Comparison of ENCODE assay signal across 17 mouse cellular contexts in genomic region chr6:34517750-34518149, GRCm38 (mm10). TPM values are rescaled to one million over a fixed set of nuclear protein-coding genes. Genes with fewer than 3 reads are reported as not detected.
DNase-seq lines count a peak whose midpoint lies in the region; ATAC-seq lines count a peak whose summit lies in the region.
"Had no signal": no experiment of that assay in that cellular context is flagged by ENCODE, and none has a peak within 500 bp of the region (broad histone marks: within the 10 kb centered on the region; RNA-seq: fewer than 3 reads in every experiment).

No protein-coding gene starts in this region.

- no peak overlapping the region for H3K4me2 ChIP-seq in limb, embryonic 12.5 days
- H3K4me2 ChIP-seq in forebrain, embryonic 11.5 days (ENCODE audit: low read depth, low read length, severe bottlenecking), result no peak overlapping the region
- H3K4me2 ChIP-seq: embryonic facial prominence, embryonic 13.5 days; forebrain, embryonic 15.5 days; limb, embryonic 15.5 days; midbrain, embryonic 15.5 days had no signal

- 70% methylated on average over 5 of the region's 5 CpGs for WGBS in heart, embryonic 10.5 days
- 75% methylated on average over 5 of the region's 5 CpGs for WGBS in limb, embryonic 12.5 days
- 81% methylated on average over 5 of the region's 5 CpGs for WGBS in forebrain, embryonic 11.5 days

- no peaks in the 10 kb centered on the region for H3K27me3 ChIP-seq in heart, embryonic 10.5 days (ENCODE audit: insufficient read depth, poor library complexity, severe bottlenecking)
- H3K27me3 ChIP-seq in limb, embryonic 12.5 days, result no peaks in the 10 kb centered on the region
- no peaks in the 10 kb centered on the region for H3K27me3 ChIP-seq in forebrain, embryonic 11.5 days (ENCODE audit: control insufficient read depth, insufficient read depth, low read length)
- H3K27me3 ChIP-seq: embryonic facial prominence, embryonic 13.5 days; forebrain, embryonic 15.5 days; limb, embryonic 15.5 days; midbrain, embryonic 15.5 days had no signal

- ATAC-seq in limb, embryonic 12.5 days (ENCODE audit: insufficient number of reproducible peaks, insufficient read depth, low FRiP score, low TSS enrichment, low read depth), result no peak
- ATAC-seq in megakaryocyte, adult 5-6 weeks (ENCODE audit: poor library complexity, severe bottlenecking), result peak; percentile 54
- no peak for ATAC-seq in forebrain, embryonic 11.5 days (replicated peaks; ENCODE audit: low FRiP score)
- ATAC-seq: forebrain, embryonic 15.5 days; hindbrain, postnatal 0 days; midbrain, embryonic 15.5 days had no signal

- no peaks in the 10 kb centered on the region for H3K9me3 ChIP-seq in heart, embryonic 10.5 days
- no peaks in the 10 kb centered on the region for H3K9me3 ChIP-seq in limb, embryonic 12.5 days
- H3K9me3 ChIP-seq in forebrain, embryonic 11.5 days (ENCODE audit: control insufficient read depth, low read length), result no peaks in the 10 kb centered on the region
- H3K9me3 ChIP-seq: embryonic facial prominence, embryonic 13.5 days; forebrain, embryonic 15.5 days; limb, embryonic 15.5 days; midbrain, embryonic 15.5 days had no signal

- no peak overlapping the region for H3K4me3 ChIP-seq in heart, embryonic 10.5 days
- no peak overlapping the region for H3K4me3 ChIP-seq in limb, embryonic 12.5 days (replicated peaks)
- H3K4me3 ChIP-seq in forebrain, embryonic 11.5 days (ENCODE audit: low read depth, low read length), result no peak overlapping the region
- H3K4me3 ChIP-seq: embryonic facial prominence, embryonic 13.5 days; forebrain, embryonic 15.5 days; gastrocnemius, adult 2 months; limb, embryonic 15.5 days; midbrain, embryonic 15.5 days had no signal

- peaks cover 11% of the 10 kb centered on the region for H3K4me1 ChIP-seq in heart, embryonic 10.5 days
- peaks cover 33% of the 10 kb centered on the region for H3K4me1 ChIP-seq in limb, embryonic 12.5 days (replicated peaks)
- no peaks in the 10 kb centered on the region for H3K4me1 ChIP-seq in forebrain, embryonic 11.5 days (replicated peaks; ENCODE audit: control insufficient read depth, insufficient read depth, low read length)

- no peaks in the 10 kb centered on the region for H3K36me3 ChIP-seq in heart, embryonic 10.5 days
- H3K36me3 ChIP-seq in limb, embryonic 12.5 days, result no peaks in the 10 kb centered on the region
- no peaks in the 10 kb centered on the region for H3K36me3 ChIP-seq in forebrain, embryonic 11.5 days (ENCODE audit: control insufficient read depth, insufficient read depth, low read length)
- H3K36me3 ChIP-seq: embryonic facial prominence, embryonic 13.5 days; forebrain, embryonic 15.5 days; limb, embryonic 15.5 days; midbrain, embryonic 15.5 days had no signal

- intact Hi-C loops in heart, postnatal 10 days (cut with DNase I), result no loop called here

- peak; percentile 91 for DNase-seq in heart, embryonic 10.5 days (ENCODE audit: low spot score)
- no peak for DNase-seq in heart, postnatal 10 days
- DNase-seq in MEL-GATA-1-ER (ENCODE audit: extremely low read depth, low read depth), result peak; percentile 53
- DNase-seq in kidney, postnatal 36 days, result no peak
- no peak for DNase-seq in right cerebral cortex, postnatal 14 days
- DNase-seq in forebrain, embryonic 11.5 days (ENCODE audit: low spot score), result no peak
- DNase-seq: cerebellum, postnatal 25 days; gastrocnemius, adult 2 months; heart, adult 18-20 months; kidney, adult 18-20 months had no signal

- H3K9ac ChIP-seq in limb, embryonic 12.5 days (replicated peaks), result no peak overlapping the region
- no peak overlapping the region for H3K9ac ChIP-seq in forebrain, embryonic 11.5 days (ENCODE audit: low read length)
- H3K9ac ChIP-seq: embryonic facial prominence, embryonic 13.5 days; forebrain, embryonic 15.5 days; limb, embryonic 15.5 days; midbrain, embryonic 15.5 days had no signal

- H3K27ac ChIP-seq in heart, embryonic 10.5 days, result peak overlapping the region; percentile 80
- peak overlapping the region; percentile 54; the same call in 1 of the 2 replicates for H3K27ac ChIP-seq in limb, embryonic 12.5 days
- no peak overlapping the region for H3K27ac ChIP-seq in forebrain, embryonic 11.5 days (ENCODE audit: low read depth, low read length)
- H3K27ac ChIP-seq: forebrain, embryonic 15.5 days; gastrocnemius, adult 2 months; hindbrain, postnatal 0 days; limb, embryonic 15.5 days; midbrain, embryonic 15.5 days had no signal

RNA-seq across cellular contexts. Expression of gene Bpgm, which starts 41.7 kb away (rescaled TPM):
- 54.3 and 59.3 TPM in 2 replicates for polyA plus RNA-seq in heart, embryonic 10.5 days (2016; fragmentation: Nextera tagmentation; extraction: Ambion mirVana)
- 10 to 100 TPM; 49.0 to 74.4 TPM for total RNA-seq in heart, postnatal 10 days (2021)
- 51.0 and 51.5 TPM in 2 replicates for polyA plus RNA-seq in limb, embryonic 12.5 days (2016; fragmentation: Nextera tagmentation; extraction: Ambion mirVana)
- total RNA-seq in megakaryocyte, adult 5-6 weeks (2015), result 2.4 and 4.1 TPM in 2 replicates
- 10.8 and 12.4 TPM in 2 replicates for total RNA-seq in megakaryocyte, adult 5-6 weeks (2017)
- polyA plus RNA-seq in forebrain, embryonic 11.5 days (2014; fragmentation: Nextera tagmentation; extraction: Ambion mirVana), result 71.2 TPM in 2 replicates

Comparison
In these comparisons a context has a peak if more than half of its experiments do, and no peak if none do; other contexts are left out.
1. DNase-seq: peak in heart, embryonic 10.5 days (single experiment) and MEL-GATA-1-ER (single experiment); none in heart, postnatal 10 days (0 of 2), kidney, postnatal 36 days (0 of 2), right cerebral cortex, postnatal 14 days (single experiment) and forebrain, embryonic 11.5 days (single experiment).